Mouse (Mus musculus): ENCODE measurements around the gene Xrcc1. TPM values are rescaled to one million over a fixed set of nuclear protein-coding genes. Genes with fewer than 3 reads are reported as not detected.
A peak's percentile ranks its signal among the peaks of the same experiment; 100 is the strongest.

The Xrcc1 gene
- 69.8 and 76.6 TPM in 2 replicates for polyA plus RNA-seq (2014; fragmentation: Nextera tagmentation; extraction: Ambion mirVana)

DNA sequence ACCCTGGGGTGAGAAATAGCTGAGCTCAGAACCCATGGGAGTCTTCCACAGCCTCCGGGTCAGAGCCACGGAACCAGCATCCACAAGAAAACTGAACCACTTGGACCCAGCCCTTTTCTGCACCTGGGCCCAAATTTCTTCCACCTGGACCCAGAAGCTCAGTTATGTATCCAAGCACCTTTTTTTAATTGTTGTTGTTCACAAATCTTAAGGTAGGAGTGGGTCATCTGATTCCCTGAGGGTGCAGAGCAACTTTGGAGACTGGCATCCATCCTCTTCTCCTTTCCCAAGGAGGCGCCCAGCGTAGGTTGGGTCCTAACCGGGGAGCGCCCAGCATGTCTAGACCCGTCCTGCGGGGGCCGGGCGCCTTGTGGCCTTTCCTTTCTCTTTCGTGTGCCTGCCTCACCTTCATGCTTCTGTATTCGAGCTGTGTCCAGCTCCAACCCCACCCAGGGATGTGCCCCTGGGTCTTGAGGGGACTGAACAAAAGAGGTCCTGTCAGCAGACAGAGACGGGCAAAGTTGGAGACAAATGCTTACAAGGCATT, at the start of gene Xrcc1, which contains the start of gene Pinlyp:
Xrcc1 (plus strand) TSS at position 222 of the 547 bp plus-strand sequence.
Pinlyp (minus strand) TSS at position 51 of the 547 bp plus-strand sequence.
- WGBS (ENCODE audit: insufficient replicate concordance): 38% methylated on average over 13 of the region's 13 CpGs
- H3K27ac ChIP-seq (ENCODE audit: low read depth, low read length): peak within 1 kb of the TSS; percentile 75
- no peak for ATAC-seq (replicated peaks; ENCODE audit: insufficient number of reproducible peaks, low FRiP score, low TSS enrichment)
- no peaks in the 10 kb centered on the region for H3K9me3 ChIP-seq (replicated peaks; ENCODE audit: control insufficient read depth, low read length)
- peaks cover 13% of the 10 kb centered on the region for H3K4me1 ChIP-seq (ENCODE audit: control insufficient read depth, insufficient read depth, low read length)
- no peaks in the 10 kb centered on the region for H3K27me3 ChIP-seq (ENCODE audit: control insufficient read depth, insufficient read depth, low read length)
- H3K4me3 ChIP-seq (ENCODE audit: low read depth, low read length): peak within 1 kb of the TSS; percentile 88
- peak within 1 kb of the TSS; percentile 73 for H3K4me2 ChIP-seq
- H3K36me3 ChIP-seq (ENCODE audit: control insufficient read depth, insufficient read depth, low read length): peaks cover 3% of the 10 kb centered on the region; the same call in 1 of the 2 replicates
- H3K9ac ChIP-seq (ENCODE audit: low read depth, low read length): peak within 1 kb of the TSS; percentile 86

GRCm38 (mm10) chr7:24499856-24500577, 46.1 kb upstream of the Xrcc1 start:
- no peak for ATAC-seq (replicated peaks; ENCODE audit: insufficient number of reproducible peaks, low FRiP score, low TSS enrichment)
- H3K27me3 ChIP-seq (ENCODE audit: control insufficient read depth, insufficient read depth, low read length): peaks cover 66% of the 10 kb centered on the region
- H3K4me1 ChIP-seq (ENCODE audit: control insufficient read depth, insufficient read depth, low read length): peaks cover 4% of the 10 kb centered on the region; the same call in 1 of the 2 replicates
- peaks cover 5% of the 10 kb centered on the region; the same call in 1 of the 2 replicates for H3K9me3 ChIP-seq (replicated peaks; ENCODE audit: control insufficient read depth, low read length)
- H3K4me3 ChIP-seq (ENCODE audit: low read depth, low read length): peak overlapping the region; percentile 39
- H3K36me3 ChIP-seq (ENCODE audit: control insufficient read depth, insufficient read depth, low read length): no peaks in the 10 kb centered on the region
- H3K27ac ChIP-seq (ENCODE audit: low read depth, low read length): no peak overlapping the region
- 0 out of 2 replicates have a peak overlapping the region, but pooled peaks have one; percentile 46 for H3K9ac ChIP-seq (ENCODE audit: low read depth, low read length)
- peak overlapping the region; percentile 66 for H3K4me2 ChIP-seq
- 8% methylated on average over 43 of the region's 43 CpGs for WGBS (ENCODE audit: insufficient replicate concordance)

DNA sequence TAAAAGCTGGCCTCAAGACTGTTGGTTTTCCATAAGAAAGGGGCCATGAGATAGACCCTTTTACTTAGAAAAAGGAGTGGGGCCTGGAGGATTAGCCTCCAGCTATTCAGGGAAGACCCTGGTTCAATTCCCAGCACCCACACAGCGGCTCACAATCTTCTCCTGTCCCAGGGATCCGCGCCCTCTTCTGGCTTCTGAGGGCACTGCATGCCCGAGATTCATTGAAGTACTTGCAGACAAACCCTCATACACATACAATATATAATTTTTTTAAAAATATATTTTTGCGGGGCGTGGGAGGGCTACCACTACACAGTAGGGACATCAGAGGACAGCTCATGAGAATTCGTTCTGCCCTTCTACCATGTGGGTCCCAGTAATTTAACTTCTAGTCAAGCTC, 45.2 kb upstream of the Xrcc1 start:
- Histone ChIP-seq H3K9ac (ENCODE audit: low read depth, low read length) (no peak overlapping the region), H3K27me3 (ENCODE audit: control insufficient read depth, insufficient read depth, low read length) (peaks cover 66% of the 10 kb centered on the region), H3K4me2 (no peak overlapping the region), H3K36me3 (ENCODE audit: control insufficient read depth, insufficient read depth, low read length) (no peaks in the 10 kb centered on the region), H3K27ac (ENCODE audit: low read depth, low read length) (no peak overlapping the region), H3K4me1 (ENCODE audit: control insufficient read depth, insufficient read depth, low read length) (peaks cover 12% of the 10 kb centered on the region), H3K9me3 (replicated peaks; ENCODE audit: control insufficient read depth, low read length) (peaks cover 5% of the 10 kb centered on the region; the same call in 1 of the 2 replicates), H3K4me3 (ENCODE audit: low read depth, low read length) (no peak overlapping the region)
- no peak for ATAC-seq (replicated peaks; ENCODE audit: insufficient number of reproducible peaks, low FRiP score, low TSS enrichment)
- 20% methylated on average over 7 of the region's 7 CpGs for WGBS (ENCODE audit: insufficient replicate concordance)

DNA sequence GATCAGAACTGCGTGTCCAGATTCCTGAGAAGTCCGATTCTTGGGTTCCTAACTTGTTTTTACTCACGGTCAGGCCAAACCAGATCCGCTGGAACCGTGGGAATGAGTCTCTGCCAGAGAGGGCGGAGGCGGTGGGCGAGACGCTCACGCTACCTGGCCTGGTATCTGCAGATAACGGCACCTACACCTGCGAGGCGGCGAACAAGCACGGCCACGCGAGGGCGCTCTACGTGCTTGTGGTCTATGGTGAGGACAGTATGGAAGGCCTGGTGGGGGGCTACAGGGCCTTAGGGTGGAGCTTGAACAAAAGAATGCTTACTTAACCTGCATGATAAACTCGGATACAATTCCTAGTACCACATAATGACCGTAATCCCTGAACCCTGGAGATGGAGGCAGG, 44.6 kb upstream of the Xrcc1 start:
- WGBS (ENCODE audit: insufficient replicate concordance): 34% methylated on average over 21 of the region's 21 CpGs
- H3K4me1 ChIP-seq (ENCODE audit: control insufficient read depth, insufficient read depth, low read length): peaks cover 12% of the 10 kb centered on the region
- ATAC-seq (replicated peaks; ENCODE audit: insufficient number of reproducible peaks, low FRiP score, low TSS enrichment): no peak
- no peak overlapping the region for H3K4me3 ChIP-seq (ENCODE audit: low read depth, low read length)
- H3K4me2 ChIP-seq: no peak overlapping the region
- peaks cover 5% of the 10 kb centered on the region; the same call in 1 of the 2 replicates for H3K9me3 ChIP-seq (replicated peaks; ENCODE audit: control insufficient read depth, low read length)
- H3K27ac ChIP-seq (ENCODE audit: low read depth, low read length): no peak overlapping the region
- peaks cover 66% of the 10 kb centered on the region for H3K27me3 ChIP-seq (ENCODE audit: control insufficient read depth, insufficient read depth, low read length)
- no peak overlapping the region for H3K9ac ChIP-seq (ENCODE audit: low read depth, low read length)
- no peaks in the 10 kb centered on the region for H3K36me3 ChIP-seq (ENCODE audit: control insufficient read depth, insufficient read depth, low read length)

DNA sequence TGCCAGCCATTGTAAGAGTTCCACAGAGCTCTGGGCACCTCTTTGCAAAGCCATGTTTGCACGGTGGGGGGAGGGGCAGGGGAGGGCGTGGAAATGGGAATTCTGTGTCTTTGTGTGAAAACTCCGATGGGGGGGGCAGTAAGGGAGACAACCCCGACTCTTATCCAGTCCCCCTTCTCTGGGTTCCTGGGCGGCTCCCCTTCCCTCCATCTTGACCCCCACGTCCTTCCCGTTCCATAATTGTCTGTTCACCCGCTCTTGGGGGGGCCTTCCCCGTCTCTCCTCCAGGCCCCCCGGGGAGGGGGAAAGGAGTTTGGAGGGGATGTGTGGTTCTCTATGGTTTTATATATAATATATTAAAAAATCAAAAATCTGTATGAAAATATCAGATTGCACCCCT, 42.1 kb upstream of the Xrcc1 start:
- Histone ChIP-seq H3K9me3 (replicated peaks; ENCODE audit: control insufficient read depth, low read length) (peaks cover 5% of the 10 kb centered on the region; the same call in 1 of the 2 replicates), H3K36me3 (ENCODE audit: control insufficient read depth, insufficient read depth, low read length) (no peaks in the 10 kb centered on the region), H3K9ac (ENCODE audit: low read depth, low read length) (no peak overlapping the region), H3K27ac (ENCODE audit: low read depth, low read length) (no peak overlapping the region), H3K27me3 (ENCODE audit: control insufficient read depth, insufficient read depth, low read length) (peaks cover 50% of the 10 kb centered on the region), H3K4me2 (peak overlapping the region; percentile 24; the same call in 1 of the 2 replicates), H3K4me3 (ENCODE audit: low read depth, low read length) (no peak overlapping the region), H3K4me1 (ENCODE audit: control insufficient read depth, insufficient read depth, low read length) (peaks cover 12% of the 10 kb centered on the region)
- WGBS (ENCODE audit: insufficient replicate concordance): 18% methylated on average over 10 of the region's 10 CpGs
- no peak for ATAC-seq (replicated peaks; ENCODE audit: insufficient number of reproducible peaks, low FRiP score, low TSS enrichment)

- WGBS (ENCODE audit: insufficient replicate concordance): 21% methylated on average over 4 of the region's 4 CpGs
- Histone ChIP-seq H3K9ac (ENCODE audit: low read depth, low read length) (no peak overlapping the region), H3K9me3 (replicated peaks; ENCODE audit: control insufficient read depth, low read length) (peaks cover 5% of the 10 kb centered on the region; the same call in 1 of the 2 replicates), H3K4me3 (ENCODE audit: low read depth, low read length) (no peak overlapping the region), H3K4me2 (no peak overlapping the region), H3K36me3 (ENCODE audit: control insufficient read depth, insufficient read depth, low read length) (no peaks in the 10 kb centered on the region), H3K27me3 (ENCODE audit: control insufficient read depth, insufficient read depth, low read length) (peaks cover 41% of the 10 kb centered on the region), H3K27ac (ENCODE audit: low read depth, low read length) (no peak overlapping the region), H3K4me1 (ENCODE audit: control insufficient read depth, insufficient read depth, low read length) (peaks cover 12% of the 10 kb centered on the region)
- no peak for ATAC-seq (replicated peaks; ENCODE audit: insufficient number of reproducible peaks, low FRiP score, low TSS enrichment)
These were observed 41.2 kb upstream of the Xrcc1 start for GRCm38 (mm10) chr7:24504868-24505267.

DNA sequence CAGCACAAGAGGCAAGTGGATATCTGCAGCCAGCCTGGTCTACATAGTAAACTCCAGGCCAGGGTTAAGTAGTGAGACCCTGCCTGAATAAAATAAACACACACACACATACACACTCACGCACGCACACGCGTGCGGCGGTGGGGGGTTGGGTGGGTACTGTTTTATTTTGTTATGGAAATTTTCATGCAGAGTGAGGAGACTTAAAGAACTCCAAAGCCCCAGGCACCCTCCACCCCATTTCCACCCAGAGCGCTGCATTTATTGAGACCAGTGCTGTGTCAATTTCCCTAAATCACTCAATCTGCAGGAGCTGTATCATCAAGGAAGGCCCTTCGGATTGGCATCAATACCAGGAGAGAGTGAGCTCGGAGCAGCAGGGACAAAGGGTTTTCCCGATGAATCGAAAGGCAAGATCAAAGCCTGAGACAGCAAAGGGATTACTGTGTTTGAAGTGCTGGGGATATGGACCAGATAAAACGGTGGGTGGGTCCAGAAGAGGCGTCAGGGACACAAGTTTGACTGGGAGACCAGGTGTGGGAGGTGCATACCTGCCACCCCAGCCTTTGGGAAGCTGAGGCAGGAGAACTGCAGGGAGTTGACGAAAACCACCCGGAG, 40.5 kb upstream of the Xrcc1 start:
- WGBS (ENCODE audit: insufficient replicate concordance): 24% methylated on average over 15 of the region's 15 CpGs
- no peaks in the 10 kb centered on the region for H3K36me3 ChIP-seq (ENCODE audit: control insufficient read depth, insufficient read depth, low read length)
- H3K4me3 ChIP-seq (ENCODE audit: low read depth, low read length): no peak overlapping the region
- peaks cover 5% of the 10 kb centered on the region; the same call in 1 of the 2 replicates for H3K9me3 ChIP-seq (replicated peaks; ENCODE audit: control insufficient read depth, low read length)
- H3K9ac ChIP-seq (ENCODE audit: low read depth, low read length): no peak overlapping the region
- H3K27ac ChIP-seq (ENCODE audit: low read depth, low read length): no peak overlapping the region
- H3K4me2 ChIP-seq: peak overlapping the region; percentile 1; the same call in 1 of the 2 replicates
- peaks cover 34% of the 10 kb centered on the region for H3K27me3 ChIP-seq (ENCODE audit: control insufficient read depth, insufficient read depth, low read length)
- ATAC-seq (replicated peaks; ENCODE audit: insufficient number of reproducible peaks, low FRiP score, low TSS enrichment): no peak
- peaks cover 8% of the 10 kb centered on the region for H3K4me1 ChIP-seq (ENCODE audit: control insufficient read depth, insufficient read depth, low read length)

- H3K36me3 ChIP-seq (ENCODE audit: control insufficient read depth, insufficient read depth, low read length): peaks cover 3% of the 10 kb centered on the region; the same call in 1 of the 2 replicates
- 0 out of 2 replicates have a peak, but pooled peaks cover 3% of the 10 kb centered on the region for H3K9me3 ChIP-seq (replicated peaks; ENCODE audit: control insufficient read depth, low read length)
- no peak for ATAC-seq (replicated peaks; ENCODE audit: insufficient number of reproducible peaks, low FRiP score, low TSS enrichment)
- peak overlapping the region; percentile 98 for H3K27ac ChIP-seq (ENCODE audit: low read depth, low read length)
- H3K27me3 ChIP-seq (ENCODE audit: control insufficient read depth, insufficient read depth, low read length): peaks cover 29% of the 10 kb centered on the region
- WGBS (ENCODE audit: insufficient replicate concordance): 12% methylated on average over 3 of the region's 3 CpGs
- peaks cover 8% of the 10 kb centered on the region for H3K4me1 ChIP-seq (ENCODE audit: control insufficient read depth, insufficient read depth, low read length)
- peak overlapping the region; percentile 98; the same call in 1 of the 2 replicates for H3K9ac ChIP-seq (ENCODE audit: low read depth, low read length)
- peak overlapping the region; percentile 51 for H3K4me3 ChIP-seq (ENCODE audit: low read depth, low read length)
- H3K4me2 ChIP-seq: peak overlapping the region; percentile 81
These were observed 40.0 kb upstream of the Xrcc1 start for GRCm38 (mm10) chr7:24506065-24506459.
